Mouse (Mus musculus) E14TG2a.4 (cell line): Measurements from ENCODE around the gene Sptan1.

Experiments
- H3K27me3 ChIP-seq: 2 replicates; pipeline ENCODE4 v1.6.1; 2014; ENCODE audit warnings: low read length, control low read depth; ENCODE audit not compliant: insufficient read depth
- H3K36me3 ChIP-seq: 2 replicates; pipeline ENCODE4 v1.6.1; 2014; ENCODE audit warnings: low read length, control low read depth; ENCODE audit not compliant: insufficient read depth
- H3K4me1 ChIP-seq: replicated peaks from 2 replicates; pipeline ENCODE4 v1.6.1; 2014; ENCODE audit warnings: low read depth, low read length, control low read depth
- H3K4me3 ChIP-seq: replicated peaks from 2 replicates; pipeline ENCODE4 v1.5.1; 2014; ENCODE audit warnings: mild to moderate bottlenecking, low read length
- H3K9me3 ChIP-seq: 2 replicates; pipeline ENCODE4 v1.6.1; 2014; ENCODE audit warnings: low read length, control low read depth
- CTCF ChIP-seq: conservative IDR thresholded peaks from 2 replicates; pipeline ENCODE4 v1.5.1; 2014; ENCODE audit warnings: low read length
- NANOG ChIP-seq: IDR thresholded peaks from 2 replicates; pipeline ENCODE4 v1.6.1; 2014; ENCODE audit warnings: borderline replicate concordance, low read length, mixed read lengths
- POU5F1 ChIP-seq: IDR thresholded peaks from 2 replicates; pipeline ENCODE4 v1.6.1; 2014; ENCODE audit warnings: low read length, borderline replicate concordance

Sptan1 gene

GRCm38 (mm10) chr2:30078760-30079159 is 113.4 kb downstream of the Sptan1 start:
- H3K9me3 ChIP-seq = no peaks in the 10 kb centered on the region
- H3K36me3 ChIP-seq = peaks cover 41% of the 10 kb centered on the region
- peaks cover 62% of the 10 kb centered on the region for H3K4me1 ChIP-seq
- TF ChIP-seq CTCF = no peak
- TF ChIP-seq NANOG = no peak
- H3K4me3 ChIP-seq = peak overlapping the region; percentile 91
- H3K27me3 ChIP-seq = peaks cover 5% of the 10 kb centered on the region; the same call in 1 of the 2 replicates

GRCm38 (mm10) chr2:30080181-30080800 is 114.9 kb downstream of the Sptan1 start:
- Histone ChIP-seq H3K36me3 (peaks cover 29% of the 10 kb centered on the region), H3K9me3 (no peaks in the 10 kb centered on the region), H3K4me1 (peaks cover 62% of the 10 kb centered on the region), H3K4me3 (peak overlapping the region; percentile 91), H3K27me3 (peaks cover 5% of the 10 kb centered on the region; the same call in 1 of the 2 replicates)
- TF ChIP-seq CTCF (no peak), POU5F1 (no peak)
